Mouse (Mus musculus) 416B (cell line): Measurements from ENCODE around the gene Xylt1.

ENCODE experiments used
- DNase-seq: peaks from one replicate; pipeline ENCODE4 v3.0.0; 2011; ENCODE audit warnings: low read depth

Gene Xylt1

DNA sequence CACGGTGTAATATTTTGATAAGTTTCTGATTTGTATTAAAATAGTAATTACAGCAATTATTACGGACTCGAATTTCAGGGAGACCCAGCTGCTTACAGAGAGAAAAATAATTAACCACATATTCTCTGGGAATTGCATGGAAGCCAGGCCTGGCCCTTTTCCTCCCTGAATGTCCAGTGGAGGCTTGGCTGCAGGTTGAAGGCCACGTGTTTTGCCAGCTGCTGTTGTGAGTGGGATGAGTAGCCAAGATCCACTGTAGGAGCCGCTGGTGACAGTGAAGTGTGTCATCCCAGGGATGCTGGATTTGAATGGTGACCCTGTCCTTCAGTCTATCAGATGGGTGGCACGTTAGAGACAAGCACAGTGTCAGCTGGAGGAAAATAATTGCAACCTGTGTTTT, 14.7 kb downstream of the Xylt1 start:
- no peak for DNase-seq

DNA sequence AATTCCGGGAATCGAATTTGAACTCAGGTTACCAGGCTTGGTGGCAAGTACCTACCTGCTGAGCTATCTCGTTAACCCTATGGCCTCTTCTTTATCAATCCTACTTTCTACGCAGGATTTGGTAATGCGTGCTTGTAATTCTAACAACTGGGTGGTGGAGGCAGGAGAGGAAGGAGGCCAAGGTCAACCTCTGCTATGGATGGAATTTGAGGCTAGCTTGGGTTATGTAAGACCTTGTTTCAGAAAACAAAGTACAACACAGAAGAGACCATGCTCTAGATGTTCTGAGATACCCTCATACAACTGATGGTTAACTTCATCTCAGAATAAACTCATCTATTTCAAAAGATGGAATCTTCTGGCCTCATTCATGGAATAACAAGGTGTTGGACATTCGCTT, 17.1 kb downstream of the Xylt1 start:
- no peak for DNase-seq

DNA sequence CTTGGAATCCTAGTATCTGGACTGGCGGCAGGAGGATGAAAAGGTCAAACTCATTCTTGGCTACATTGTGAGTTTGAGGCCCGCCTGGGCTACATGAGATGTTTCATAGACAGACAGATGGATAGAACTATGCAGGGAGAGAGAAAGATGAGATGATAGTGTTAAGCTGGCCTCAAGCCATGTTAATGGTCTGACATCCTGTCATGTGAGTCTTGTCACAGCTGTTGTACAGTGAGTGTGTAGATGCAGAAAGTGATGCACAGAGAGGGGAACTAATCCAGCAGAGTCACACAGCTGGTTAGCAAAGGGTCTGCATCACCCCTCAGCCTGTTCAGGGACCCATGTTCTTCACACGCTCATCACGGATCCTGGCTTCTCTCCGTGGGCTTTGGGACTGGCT, 19.2 kb downstream of the Xylt1 start:
- DNase-seq, result peak; percentile 43

DNA sequence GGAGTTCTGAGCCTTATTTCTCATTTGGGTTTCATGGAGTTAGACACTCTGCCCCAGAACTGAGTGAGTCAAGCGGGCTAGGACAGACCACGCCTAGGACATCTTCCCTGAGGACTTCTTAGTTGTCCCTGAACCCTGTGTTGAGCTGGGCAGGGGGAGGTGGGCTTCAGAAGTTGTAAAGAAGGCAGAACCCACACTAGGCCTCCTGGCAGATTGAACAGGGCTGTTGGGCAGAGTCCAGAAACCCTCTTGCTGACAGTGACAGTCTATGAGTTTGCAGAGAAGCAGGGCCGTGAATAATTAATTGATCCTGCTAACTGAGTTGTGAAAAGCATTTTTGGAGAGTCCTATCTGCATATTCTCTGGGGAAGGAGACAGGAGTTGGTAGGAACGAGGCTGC, 20.8 kb downstream of the Xylt1 start:
- DNase-seq, result no peak

DNA sequence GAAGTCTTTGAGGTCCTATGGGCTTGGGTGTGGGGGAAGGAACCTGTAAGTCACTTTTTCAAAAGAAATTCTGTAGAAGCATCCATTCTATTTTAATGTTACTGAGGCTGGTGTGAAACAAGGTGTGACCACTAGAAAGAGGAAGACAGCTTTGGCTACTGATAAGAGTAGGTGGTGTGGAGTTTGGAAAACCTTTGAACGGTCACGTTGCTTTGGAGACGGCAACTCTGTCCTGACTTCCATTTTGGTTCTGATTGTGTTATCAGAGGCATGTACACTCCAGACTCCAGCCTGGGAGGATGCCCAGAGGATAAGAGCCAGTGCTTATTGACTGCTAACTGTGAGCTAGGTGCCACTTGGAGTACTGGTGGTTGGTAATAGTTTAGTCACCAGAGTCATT, 25.6 kb downstream of the Xylt1 start:
- DNase-seq, result peak; percentile 78

DNA sequence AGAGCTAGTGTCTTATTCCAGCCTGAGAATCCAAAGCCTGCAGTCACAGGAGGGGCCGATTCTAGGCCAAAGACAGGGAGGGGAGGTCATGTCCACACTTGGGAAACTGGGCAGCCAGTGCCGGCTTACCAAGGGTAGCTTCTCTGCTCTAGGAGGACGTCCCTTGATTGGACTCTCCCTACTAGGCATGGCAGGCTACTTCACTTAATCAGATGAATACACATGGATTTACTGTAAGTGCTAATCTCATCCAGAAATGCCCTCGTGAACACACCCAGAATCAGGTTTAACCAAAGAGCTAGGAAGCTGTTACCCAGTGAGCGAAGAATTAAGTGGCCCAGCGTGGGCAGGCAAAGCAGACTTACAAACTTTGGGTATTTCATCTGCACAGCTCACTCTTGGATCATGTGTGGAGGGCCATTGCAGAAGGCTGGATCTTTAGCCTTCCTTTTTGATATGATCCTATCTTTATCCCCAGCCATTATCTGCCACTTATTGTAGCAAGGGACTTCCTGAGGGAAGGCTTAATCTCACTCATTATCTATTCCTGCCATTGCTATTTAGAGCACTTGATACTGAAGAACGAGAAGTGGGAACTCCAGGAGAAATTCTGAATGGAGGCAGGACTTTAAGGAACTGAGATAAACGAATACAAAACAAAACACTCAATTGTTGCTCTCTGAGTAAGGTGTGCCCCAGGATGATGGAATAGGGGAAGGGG, 28.6 kb downstream of the Xylt1 start:
- DNase-seq, result no peak

DNA sequence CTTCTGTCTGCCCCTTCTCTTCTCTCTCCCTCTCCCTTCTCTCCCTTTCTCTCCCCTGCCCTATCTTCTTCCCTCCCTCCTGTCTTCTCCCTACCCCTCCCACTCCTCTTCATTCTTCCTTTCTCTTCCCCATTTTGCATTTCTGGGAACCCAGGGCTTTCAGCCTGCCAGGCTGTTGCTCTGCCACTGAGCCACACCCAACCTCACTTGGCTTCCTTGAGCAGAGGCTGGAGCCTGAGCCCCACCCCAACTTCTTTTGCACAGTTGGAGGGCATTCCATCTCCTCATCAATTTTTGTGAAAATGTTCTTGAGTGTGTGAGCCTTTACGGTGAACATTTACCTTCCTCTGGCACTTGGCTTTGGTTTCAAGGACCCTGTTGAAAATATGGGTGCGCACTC, 31.1 kb downstream of the Xylt1 start:
- no peak for DNase-seq

DNA sequence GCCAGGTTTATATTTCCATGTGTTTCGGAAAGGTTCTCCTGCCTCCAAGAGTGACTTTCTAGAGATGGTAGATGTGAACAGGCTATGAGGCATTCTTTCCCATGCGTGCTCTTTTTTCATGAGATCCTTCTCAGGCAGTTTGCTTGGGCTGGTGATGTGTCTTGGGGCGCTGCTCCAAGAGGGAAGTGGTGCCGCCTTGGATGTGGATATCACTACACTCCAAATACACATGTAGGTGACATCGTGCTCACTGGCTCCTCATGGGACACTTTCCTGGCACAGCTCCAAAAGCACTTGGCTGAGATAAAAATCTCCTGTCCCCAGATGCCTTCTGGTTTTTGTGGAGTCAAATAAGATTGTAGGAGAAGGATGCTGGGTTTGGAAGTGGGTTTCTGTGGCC, 31.6 kb downstream of the Xylt1 start:
- peak; percentile 41 for DNase-seq

DNA sequence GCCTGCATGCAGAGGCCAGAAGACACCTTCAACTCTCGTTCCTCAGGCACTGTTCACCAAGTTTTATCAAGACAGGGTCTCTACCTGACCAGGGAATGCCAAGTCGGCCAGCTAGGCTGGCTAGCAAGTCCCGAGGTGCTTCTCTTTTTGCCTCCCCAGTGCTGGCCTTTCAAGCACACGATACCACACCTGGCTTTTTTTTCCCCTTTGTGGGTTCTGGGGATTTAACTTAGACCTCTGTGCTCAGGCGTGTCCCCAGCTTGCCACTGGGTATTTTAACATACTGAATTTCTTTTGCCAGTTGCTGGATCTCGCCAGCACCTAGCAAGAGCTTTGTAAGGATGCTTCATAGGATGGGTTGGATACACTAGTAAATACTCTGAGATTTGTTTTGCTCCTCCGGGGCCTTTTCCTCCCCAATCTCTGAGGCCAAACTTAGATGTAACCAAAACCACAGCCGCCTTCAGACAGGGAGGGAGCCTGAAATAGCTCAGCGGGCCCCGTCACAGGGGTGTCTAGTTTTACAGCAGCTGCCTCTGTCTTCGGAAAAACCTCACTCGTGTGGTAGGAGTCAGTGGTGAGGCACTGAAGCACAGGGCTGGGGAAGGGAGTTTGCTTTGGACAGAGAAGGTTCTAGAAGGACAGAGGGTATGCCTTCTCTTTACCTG, 33.7 kb downstream of the Xylt1 start:
- peak; percentile 48 for DNase-seq

DNA sequence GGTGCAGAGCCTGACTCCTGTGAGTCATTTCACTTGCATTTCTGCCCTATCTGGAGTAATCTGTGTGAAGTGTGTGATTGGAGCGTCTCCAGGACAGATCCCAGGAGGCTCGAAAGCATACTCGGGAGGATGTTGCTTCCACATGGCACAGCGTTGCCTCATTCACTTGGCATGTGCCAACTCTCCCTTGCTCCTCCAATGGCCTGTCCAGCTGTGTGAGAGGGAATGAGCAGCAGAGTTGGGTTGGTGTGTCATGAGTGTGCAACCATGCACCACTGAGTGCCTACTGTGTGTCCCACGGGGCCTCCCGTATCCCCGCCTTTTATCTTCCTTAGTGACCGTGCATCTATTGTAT, 34.2 kb downstream of the Xylt1 start:
- no peak for DNase-seq

DNA sequence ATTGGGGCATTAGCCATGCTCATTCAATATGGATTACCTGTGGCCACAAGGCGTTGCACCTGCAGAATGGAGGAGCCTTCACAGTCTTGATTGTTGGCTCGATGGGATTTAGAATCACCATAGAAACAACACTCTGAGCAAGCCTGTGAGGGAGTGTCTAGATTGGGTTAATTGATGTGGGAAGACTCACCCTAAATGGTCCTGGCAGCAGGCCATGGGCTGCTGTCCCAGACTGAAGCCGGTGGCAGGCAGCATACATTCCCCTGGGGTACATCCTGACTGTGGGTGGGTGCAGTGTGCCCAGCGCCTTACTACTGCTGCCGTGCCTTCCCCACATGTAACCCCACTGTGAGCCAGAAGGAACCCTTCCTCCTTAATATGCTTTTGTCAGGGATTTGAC, 38.3 kb downstream of the Xylt1 start:
- no peak for DNase-seq

DNA sequence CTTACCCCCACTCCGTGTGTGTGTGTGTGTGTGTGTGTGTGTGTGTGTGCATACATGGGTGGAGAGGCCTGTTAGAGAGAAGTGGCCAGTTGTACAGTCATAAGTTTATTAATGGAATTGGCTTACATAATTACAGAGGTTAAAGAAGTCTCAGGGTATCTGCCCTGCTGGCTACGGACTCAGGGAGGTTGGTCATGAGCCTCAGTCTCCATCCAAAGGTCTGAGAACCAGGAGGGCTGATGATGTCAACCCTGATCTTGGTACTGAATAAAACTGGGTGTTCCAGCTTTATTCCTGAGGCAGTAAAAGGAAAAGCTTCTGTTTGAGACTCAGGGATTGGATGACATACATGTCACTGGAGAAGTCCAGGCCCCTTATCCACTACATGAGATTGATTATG, 39.1 kb downstream of the Xylt1 start:
- no peak for DNase-seq

DNA sequence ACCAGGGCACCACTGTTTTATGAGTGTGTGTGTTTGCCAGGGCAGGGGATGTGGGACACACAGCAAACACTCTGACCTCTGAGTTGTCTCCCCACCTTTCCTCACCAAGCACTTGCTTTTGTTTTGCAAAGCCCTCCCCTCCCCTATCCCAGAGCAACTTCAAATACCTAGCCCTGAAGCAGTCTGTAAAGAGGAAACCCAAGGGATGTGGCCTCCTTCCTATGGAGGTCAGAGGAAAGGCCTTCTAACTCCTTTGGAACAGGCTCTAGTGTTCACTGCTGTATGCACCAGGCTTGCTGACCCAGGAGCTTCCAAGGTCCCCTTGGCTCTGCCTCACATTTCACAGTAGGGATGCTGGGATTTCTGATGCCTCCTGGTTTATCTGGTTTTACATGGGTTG, 39.5 kb downstream of the Xylt1 start:
- no peak for DNase-seq

DNA sequence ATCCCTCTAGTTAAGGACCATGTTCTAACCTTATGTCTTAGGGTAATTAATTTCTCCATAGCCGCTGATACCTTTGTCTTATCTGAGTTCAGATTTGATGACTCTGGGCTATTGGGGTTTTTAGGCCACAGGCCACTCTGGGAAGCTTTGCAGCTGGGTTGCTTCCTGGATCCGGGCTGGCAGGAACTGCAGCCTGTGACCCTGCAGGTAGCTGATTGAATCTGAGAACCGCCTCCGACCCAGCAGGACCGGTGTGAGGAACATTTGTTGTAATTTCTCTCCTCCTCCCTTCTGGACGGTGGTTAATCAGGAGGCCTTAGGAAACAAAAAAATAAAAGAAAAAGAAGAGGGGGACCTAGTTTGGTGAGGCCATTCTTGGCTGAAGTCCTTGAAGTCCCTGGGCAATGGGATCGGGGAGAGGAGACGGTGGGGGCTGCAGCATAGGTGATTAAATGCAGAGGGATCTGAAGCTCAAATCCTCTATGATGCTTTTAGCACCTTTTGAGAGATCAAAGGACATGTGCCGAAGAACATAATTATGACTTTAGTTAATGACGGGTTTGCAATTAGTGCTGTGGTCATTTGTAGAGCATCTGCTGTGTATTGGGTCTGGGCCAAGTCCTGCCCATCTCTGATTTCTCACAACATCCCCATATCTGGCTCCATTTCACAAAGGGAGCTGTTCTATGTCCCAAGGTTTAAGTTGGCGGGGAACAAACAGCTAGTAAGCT, 40.2 kb downstream of the Xylt1 start:
- DNase-seq, result no peak

DNA sequence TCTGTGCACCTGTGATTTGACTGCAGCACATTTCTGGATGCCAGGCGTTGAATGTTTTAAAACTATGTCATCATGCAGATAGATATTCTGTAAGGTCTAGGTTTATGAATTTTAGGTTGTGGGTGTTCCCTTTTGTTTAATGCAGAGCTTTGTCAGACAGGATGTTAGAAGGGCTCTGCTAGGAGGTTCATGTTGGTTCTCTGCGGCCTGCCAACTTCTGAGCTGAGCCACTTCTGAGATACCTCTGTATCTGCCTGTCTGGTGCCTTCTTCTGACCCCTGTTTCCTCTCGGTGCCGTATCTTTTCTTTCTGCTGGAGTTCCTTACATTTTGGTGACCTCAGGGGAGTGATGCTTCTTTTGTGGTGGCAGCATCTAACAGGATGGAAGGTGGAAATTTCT, 44.1 kb downstream of the Xylt1 start:
- no peak for DNase-seq

DNA sequence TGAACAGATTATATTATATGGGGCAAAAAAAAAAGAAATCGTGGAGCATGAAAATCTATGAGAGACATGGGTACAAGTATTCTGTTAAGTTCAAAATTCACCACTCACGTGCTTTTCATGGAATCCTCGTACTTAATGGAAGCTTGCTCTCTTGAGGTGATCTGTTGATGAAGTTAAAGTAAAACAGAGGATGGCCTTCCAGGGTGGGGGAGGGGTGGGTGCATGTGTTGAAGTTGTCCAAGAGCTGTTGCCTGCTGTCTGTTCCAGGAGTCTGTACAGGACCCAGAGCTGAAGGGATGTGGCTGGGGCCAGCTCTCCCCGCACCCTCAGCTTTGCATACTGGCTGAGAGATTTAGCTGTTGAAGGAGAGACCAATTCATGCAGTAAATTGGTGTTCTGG, 45.6 kb downstream of the Xylt1 start:
- DNase-seq, result no peak

DNA sequence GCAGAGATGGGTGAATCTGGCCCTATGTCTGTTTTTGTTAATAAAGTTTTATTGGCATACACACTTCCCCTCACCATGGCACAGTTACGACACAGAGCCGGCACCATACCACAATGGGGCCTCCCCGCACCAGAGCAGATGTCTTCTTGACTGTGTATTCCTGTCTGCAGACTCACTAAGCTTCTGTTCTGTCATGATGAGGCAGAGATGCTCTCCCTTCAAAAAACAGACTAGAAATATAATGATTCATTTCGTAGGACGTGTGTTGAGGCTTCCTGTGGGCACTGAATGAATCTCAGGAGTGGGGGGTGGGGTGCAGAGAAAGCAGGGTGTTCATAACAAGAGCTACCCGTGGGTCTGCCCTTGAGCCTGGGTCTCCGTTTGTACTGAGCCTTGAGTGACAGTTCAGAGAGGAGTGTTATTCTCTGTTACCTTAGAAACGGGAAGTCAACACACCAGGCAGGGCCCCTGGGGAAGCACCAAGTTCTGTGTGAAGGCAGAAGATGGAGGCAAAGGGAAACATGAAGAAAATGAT, 48.0 kb downstream of the Xylt1 start:
- peak; percentile 35 for DNase-seq

DNA sequence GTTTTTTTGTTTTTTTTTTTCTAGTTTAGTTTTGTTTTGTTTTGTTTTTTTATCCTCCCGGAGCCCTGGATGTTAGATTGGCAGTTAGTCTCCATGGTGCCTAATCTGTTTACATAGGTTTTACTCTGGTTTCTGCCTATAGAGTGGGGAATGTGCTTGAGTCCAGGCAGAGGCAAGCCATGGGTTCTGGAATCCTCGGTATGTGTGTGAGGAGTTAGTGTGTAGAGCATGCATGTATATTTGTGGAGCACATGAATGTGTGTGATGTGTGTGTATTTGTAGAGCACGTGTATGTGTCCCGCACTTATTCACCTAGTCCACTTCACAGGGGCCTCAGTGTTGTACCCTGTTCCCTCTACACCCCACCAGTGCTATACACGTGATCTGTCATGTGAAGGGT, 48.7 kb downstream of the Xylt1 start:
- no peak for DNase-seq

DNA sequence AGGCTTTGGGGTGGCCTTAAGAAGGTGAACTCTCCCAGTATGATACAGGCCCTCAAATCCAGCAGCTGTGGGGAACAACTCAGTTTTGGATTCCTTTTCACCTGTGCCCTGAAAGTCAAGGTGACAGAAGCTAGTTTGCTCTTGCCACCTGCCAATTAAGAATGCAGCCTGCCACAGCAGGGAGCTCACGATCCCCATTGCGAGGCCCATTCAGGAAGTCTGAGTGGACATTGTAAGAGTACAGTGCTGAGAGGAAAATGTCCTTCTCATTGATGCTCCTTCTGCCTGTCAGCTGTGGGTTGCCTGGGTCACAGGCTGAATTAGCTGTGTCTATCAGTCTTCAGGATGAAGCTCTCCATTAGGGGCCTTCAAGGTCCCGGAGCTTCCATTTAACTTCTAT, 49.1 kb downstream of the Xylt1 start:
- DNase-seq, result no peak

DNA sequence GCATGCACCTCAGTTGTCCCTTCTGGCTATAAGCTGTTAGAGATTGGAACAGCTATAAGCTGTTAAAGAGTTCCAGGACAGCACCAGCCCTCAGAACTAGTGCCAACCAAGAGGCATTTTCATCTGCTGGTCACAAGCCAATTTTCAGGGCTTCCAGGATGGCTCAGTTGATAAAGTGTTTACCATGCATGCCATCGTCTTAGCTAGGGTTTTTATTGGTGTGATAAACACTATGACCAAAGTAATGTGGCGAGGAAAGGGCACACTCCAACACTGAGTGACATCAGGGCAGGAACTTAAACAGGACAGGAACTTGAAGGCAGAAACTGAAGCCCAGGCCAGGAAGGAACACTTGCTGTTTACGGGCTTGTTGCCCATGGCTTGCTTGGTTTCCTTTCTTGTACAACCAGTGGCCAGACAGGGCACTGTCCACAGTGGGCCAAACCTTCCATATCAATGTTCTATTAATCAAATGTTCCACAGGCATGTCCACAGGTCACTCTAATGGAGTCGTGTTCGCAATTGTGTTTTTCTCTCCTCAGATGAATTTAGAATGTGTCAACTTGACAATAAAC, 49.7 kb downstream of the Xylt1 start:
- DNase-seq, result no peak

DNA sequence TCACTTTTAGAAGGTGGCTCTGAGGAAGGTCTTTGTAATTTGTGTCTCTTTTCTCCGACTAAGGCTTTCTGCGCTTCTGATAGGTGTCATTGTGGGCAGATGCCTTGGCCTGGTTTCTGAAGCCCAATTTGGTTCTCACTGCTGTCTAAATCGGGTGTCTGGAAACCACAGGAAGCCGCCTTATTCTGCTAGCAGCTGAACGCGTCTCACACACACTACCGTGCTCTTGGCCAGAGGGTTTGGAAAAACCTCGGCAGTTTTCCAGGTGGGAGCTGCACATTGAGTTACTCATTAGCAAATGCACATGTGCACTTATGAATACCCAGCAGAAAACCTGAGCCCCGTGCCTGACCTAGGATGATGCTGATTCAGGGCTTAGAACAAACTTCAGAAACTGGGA, 52.9 kb downstream of the Xylt1 start:
- DNase-seq, result peak; percentile 28

DNA sequence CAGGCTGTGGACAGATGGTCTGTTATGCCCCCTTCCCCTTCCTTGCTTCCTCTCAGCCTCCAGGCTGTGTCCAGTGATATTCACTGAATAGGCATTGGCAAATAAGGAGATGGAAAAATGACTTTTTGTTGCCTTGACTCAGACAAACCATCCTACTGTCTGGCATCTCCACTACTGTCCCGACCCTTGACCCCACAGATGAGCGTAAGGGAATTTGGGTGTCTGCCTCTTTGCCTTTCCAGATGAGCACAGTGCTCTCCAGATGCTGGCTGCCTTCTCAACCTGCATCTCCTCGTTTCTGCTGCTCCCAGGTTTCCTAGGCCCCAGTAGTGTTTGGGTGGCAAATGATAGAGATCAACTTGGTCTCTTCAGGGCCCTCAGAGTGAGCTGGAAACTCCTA, 54.3 kb downstream of the Xylt1 start:
- DNase-seq, result no peak
